Mouse (Mus musculus) heart, postnatal 0 days (tissue): ENCODE measurements around the gene Rac2.

Source experiments
- CTCF ChIP-seq: IDR thresholded peaks from 2 replicates; pipeline ENCODE4 v1.5.1; 2016; ENCODE audit warnings: antibody characterized with exemption, control low read depth, low read depth
- EP300 ChIP-seq: IDR thresholded peaks from 2 replicates; pipeline ENCODE4 v1.6.1; 2016; ENCODE audit warnings: antibody characterized with exemption, low read depth

GRCm38 (mm10) chr15:78591680-78592451, 19.3 kb upstream of the Rac2 start:
- TF ChIP-seq EP300 (no peak), CTCF (no peak)
